Mouse (Mus musculus): ENCODE results near the gene Rnf212b.

Gene Rnf212b

GRCm38 (mm10) chr14:54874165-54874564 lies 60.2 kb downstream of the Rnf212b start:
- no peak for DNase-seq (ENCODE audit: low spot score)

- DNase-seq (ENCODE audit: low spot score) = no peak
Observed at GRCm38 (mm10) chr14:54875844-54876538, 62.0 kb downstream of the Rnf212b start.

- DNase-seq (ENCODE audit: low spot score) = no peak
Observed at GRCm38 (mm10) chr14:54876539-54877047, 62.7 kb downstream of the Rnf212b start.

DNA sequence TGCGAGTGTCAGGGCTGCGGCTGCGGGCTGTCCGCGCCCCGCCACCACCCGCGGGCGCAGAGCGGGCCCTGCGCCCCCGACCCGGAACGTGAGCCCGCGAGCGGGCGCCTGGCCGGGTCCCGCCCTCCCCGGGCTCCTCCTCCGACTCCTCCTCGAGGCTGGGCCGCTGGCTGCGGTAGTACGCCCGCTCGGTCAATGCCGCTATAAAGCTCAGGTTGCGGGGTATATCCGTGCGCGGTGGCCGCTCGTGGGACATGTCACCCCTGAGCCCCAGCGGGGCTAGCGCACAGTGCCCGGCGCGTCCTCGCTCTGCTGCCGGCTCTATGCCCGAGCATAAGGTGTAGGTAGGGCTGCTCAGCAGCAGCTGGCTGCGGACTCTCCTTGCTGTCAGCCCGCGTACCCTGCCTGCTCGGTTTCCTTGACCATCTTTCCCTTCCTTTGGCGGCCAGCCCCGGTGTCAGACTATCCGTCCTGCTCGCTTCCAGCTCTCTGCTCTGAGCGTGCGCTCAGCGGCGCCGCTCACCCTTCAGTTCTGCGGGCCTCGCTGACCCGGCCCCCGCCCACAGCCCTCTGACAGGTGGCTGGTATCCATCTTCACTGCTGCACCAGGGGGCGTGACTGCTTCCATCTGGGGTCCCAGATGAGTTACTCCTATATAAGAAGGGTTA lies 63.2 kb downstream of the Rnf212b start, which contains the start of gene Ppp1r3e:
Ppp1r3e (minus strand) TSS at position 503 of the 668 bp plus-strand sequence.
- DNase-seq (ENCODE audit: low spot score) = no peak

- DNase-seq (ENCODE audit: low spot score) = no peak
Observed at GRCm38 (mm10) chr14:54883154-54884021, 69.4 kb downstream of the Rnf212b start, which contains the start of the genes Bcl2l2 and Gm20521. Gene Bcl2l2 (plus strand): TSS chr14:54883377. Gene Gm20521 (plus strand): TSS chr14:54883441.

DNA sequence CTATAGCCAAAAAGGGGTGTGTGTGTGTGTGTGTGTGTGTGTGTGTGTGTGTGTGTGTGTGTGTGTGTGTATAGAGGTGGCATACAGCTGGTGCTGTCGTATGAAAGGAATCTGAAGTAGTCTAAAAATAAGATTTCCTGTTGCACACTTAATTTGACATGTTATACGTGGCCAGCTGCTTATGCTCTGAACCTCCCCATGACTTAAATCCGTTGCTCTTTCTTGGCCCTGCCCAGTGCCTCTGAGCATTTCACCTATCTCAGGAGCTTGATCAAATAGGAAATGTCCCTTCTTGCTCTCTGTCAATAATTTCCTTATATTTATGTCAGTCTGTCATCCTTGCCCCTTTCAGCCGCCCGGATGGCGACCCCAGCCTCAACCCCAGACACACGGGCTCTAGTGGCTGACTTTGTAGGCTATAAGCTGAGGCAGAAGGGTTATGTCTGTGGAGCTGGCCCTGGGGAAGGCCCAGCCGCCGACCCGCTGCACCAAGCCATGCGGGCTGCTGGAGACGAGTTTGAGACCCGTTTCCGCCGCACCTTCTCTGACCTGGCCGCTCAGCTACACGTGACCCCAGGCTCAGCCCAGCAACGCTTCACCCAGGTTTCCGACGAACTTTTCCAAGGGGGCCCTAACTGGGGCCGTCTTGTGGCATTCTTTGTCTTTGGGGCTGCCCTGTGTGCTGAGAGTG lies 70.2 kb downstream of the Rnf212b start:
- DNase-seq (ENCODE audit: low spot score) = no peak

DNA sequence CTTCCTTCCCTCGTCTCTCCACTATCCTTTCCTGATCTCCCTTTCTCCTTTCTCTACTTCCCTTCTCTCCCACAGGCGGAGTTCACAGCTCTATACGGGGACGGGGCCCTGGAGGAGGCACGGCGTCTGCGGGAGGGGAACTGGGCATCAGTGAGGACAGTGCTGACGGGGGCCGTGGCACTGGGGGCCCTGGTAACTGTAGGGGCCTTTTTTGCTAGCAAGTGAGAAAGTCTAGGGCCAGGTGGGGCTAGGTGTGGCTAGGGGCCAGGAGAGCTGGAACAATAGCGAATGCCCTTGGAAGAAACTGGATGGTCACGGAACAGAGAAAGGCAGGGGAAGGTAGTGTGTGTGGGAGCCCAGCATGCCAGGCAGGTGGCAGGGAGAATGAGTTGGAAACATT lies 71.4 kb downstream of the Rnf212b start:
- no peak for DNase-seq (ENCODE audit: low spot score)

DNA sequence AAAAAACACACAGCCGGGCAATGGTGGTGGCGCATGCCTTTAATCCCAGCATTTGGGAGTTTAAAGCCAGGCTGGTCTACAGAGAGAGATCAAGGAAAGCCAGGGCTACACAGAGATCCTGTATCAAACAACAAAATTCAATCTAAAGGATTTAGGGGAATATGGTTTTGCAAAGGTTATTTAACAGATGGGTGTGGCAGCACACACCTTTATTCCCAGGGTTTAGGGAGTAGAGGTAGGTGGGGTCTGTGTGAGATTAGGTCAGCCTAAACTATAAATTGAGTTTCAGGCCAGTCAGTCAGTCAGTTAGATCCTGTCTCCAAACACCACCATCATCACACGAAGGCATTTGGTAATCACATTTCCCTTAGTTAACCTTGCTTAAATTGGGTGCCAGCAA lies 78.3 kb downstream of the Rnf212b start, which contains the start of gene Pabpn1:
Pabpn1 (plus strand) TSS at position 301 of the 400 bp plus-strand sequence.
- DNase-seq (ENCODE audit: low spot score) = no peak

DNA sequence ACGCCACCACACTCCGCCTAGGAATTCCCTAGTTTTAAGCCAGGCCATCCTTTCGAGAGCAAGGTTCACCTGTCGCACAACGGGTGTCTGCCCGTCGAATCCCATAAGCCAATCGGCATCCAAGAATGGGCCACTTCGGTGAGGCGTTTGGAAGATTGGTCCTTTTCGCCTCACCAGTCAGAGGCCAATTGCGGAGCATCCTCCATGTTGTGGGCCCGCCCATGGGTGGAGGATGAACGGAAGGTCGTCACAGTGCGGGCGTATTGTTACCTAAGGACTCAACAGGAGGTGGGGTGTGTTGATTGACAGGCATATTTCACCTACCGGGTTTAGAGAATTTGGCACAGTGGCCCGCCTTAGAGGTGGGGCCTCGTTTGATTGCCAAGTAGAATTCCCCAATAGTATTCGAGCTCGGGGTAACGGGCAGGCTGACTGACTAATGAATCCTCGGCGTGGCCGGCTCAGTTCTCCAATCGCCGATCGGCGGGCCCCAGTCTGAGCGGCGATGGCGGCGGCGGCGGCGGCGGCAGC lies 79.8 kb downstream of the Rnf212b start:
- DNase-seq (ENCODE audit: low spot score) = peak; percentile 99

DNA sequence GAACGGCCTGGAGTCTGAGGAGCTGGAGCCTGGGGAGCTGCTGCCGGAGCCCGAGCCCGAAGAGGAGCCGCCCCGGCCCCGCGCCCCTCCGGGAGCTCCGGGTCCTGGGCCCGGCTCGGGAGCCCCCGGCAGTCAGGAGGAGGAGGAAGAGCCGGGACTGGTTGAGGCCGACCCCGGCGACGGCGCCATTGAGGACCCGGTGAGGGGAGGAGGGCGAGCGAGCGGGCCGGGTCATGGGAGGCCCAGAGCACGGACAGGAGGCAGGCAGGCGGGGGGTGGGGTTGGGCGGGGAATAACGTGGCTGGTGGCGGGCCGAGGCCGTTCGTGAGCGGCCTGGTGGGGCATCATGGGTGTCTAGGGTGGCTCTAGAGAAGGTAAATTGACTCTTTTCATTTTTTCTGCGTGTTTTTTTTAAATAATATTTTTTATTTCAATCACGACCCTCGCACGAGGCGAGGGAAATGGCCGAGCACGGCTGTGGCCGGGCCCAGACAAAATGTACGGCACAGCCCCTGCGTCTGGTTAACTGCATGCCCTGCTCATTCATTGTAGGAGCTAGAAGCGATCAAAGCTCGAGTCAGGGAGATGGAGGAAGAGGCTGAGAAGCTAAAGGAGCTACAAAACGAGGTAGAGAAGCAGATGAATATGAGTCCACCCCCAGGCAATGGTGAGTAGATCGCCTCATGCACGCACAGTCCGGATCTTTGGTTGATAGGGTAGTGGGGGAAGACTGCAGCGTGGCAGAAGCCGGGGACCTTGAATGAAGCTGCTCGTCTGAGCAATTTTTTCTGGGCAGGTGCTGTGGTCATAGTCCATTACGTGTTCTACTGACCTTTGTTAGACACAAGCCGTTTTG lies 80.6 kb downstream of the Rnf212b start:
- no peak for DNase-seq (ENCODE audit: low spot score)

- no peak for DNase-seq (ENCODE audit: low spot score)
Observed at GRCm38 (mm10) chr14:54897445-54897844, 83.5 kb downstream of the Rnf212b start.

DNA sequence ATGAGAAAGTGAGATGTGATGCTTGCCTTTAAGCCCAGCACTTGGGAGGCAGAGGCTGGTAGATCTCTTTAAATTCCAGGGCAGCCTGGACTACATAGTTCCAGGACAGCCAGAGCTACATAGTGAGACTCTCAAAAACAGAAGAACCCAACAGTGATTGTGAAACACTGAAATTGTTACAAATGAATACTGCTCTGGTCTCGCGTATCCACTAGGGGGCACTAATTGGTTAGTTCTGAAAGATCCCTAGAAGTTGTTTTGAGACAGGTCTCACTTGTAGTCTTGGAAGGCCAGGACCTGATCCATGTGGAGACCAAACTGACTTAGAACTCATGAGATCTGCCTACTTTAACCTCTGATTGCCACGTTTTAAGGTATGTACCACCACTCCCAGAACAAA lies 86.4 kb downstream of the Rnf212b start:
- peak; percentile 92 for DNase-seq (ENCODE audit: low spot score)

DNA sequence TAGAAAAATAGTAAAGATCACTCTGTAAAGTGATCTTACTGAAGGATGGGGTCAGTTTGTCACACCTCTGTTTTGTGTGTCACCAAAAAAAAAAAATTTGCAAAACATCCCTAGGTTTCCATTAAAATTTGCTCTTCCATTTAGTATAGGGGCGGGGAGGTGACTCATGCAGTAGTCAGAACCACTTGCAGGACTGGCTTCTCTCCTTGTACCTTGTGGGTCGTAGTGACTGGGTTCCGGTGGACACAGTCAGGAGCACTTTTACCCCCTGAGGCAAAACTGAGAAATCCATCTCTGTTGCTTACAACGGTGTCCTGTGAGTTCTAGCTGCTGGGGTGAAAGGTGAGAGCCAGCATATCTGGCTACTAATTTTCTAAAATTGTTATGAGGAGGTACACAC lies 89.7 kb downstream of the Rnf212b start:
- no peak for DNase-seq (ENCODE audit: low spot score)
